Mouse (Mus musculus): ENCODE measurements around the gene Ppm1d.

The Ppm1d gene

DNA sequence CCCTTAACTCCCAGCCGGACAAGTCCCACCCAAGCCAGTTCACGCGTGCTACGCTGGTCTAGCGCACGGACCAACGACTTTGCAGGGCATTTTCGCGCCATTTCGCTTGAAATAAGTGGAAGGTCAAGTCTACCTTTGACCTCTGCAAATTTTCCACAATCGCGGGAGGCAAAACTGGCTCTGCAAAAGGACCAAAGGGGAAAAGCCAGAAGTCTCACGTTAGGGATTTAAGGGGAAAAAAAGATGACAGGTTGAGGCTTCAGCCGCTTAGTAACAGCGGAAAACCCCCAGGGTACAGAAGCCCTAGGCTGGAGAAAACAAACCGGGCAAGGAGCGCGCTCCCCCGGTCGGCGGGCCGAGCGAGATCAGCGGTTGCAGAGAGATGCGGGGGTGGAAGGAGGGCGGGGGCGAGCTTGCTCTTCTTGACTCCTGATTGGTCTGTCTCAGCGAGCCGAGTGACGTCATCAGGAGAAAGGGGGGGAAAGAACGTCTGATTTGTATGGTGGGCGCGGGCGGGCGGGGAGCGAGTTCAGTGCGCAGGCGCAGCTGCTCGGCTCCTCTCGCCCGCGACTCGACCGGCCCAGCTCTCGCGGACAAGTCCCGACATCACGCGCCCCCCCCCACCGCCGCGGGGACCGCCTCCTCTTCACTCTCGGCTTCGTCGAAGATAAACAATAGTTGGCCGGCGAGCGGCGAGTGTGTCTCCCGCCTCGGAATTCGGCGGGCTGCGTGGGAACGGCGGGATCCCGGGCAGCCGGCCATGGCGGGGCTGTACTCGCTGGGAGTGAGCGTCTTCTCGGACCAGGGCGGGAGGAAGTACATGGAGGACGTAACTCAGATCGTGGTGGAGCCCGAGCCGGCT, at the start of gene Ppm1d:
Gene Ppm1d, plus strand, starts transcription at position 532 of the 862 bp plus-strand sequence.
- peak; percentile 97 to 98 for DNase-seq

DNA sequence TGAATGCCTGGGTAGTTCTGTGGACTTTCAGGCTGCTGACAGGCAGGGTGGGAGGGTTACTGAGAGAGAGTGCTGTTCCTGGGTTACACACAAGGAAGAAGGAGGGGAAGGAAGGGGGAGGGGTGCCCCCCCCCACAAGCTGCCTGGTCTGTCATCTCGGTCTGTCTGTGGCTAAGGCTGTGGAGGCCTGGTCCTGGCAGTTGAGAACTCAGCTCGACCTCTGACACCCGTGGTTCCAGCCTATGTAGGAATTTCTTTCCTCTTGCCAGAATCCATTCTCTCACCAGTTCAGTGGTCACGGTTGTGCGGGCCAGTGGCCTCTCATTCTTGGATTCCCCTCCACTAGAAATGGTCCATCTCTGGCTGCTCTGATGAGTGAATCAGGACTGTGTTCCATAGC, 46.4 kb upstream of the Ppm1d start:
- no peak for DNase-seq

DNA sequence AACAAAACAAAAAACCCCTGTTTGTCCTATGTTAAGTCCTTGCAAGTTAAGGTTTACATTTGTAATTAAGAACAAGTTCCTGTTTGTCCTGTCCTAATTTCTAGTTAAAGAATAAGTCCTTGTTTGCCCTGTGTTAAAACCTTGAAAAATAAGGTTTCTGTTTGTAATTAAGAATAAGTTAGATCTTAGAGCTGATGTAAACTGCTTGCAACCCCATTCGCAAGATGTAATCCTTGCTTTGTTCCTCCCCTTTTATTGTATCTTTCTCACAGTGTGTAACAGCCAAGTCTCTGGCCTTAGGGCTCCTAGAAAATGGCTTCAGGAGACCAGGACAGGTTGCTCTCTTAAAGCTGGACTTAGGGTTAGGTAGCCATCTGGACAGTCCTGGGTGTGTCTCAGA, 43.7 kb upstream of the Ppm1d start:
- DNase-seq = no peak

DNA sequence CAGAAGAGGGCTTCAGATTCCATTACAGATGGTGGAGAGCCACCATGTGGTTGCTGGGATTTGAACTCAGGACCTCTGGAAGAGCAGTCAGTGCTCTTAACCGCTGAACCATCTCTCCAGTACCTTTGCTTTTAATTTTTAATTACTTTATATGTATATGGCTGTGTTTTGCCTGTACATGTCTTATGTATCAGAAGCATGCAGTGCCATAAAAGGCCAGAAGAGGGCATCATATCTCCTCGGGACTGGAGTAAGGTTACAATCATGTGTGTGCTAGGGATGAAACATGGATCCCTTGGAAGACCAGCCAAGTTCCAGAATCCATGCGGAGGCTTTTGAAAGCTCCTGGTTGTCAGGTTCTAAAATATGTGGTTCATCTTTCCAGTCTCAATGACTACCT, 40.4 kb upstream of the Ppm1d start:
- peak; percentile 26 to 65 for DNase-seq

DNA sequence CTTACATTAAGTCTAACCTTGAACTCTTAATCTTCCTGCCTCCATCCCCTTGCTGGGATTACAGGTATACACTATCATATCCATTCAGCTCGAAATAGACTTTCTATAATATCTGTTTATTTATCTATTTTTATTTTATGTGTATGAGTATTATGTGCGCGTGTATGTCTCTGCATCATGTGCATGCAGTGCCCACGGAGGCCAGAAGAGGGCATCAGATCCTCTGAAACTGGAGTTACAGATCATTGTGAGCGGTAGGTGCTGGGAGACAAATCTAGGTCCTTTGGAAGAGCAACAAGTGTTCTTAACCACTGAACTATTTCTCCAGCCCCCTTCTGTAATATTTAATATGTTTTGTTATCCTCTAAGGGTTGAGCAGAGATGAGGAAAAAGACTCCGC, 37.7 kb upstream of the Ppm1d start:
- DNase-seq = no peak

DNA sequence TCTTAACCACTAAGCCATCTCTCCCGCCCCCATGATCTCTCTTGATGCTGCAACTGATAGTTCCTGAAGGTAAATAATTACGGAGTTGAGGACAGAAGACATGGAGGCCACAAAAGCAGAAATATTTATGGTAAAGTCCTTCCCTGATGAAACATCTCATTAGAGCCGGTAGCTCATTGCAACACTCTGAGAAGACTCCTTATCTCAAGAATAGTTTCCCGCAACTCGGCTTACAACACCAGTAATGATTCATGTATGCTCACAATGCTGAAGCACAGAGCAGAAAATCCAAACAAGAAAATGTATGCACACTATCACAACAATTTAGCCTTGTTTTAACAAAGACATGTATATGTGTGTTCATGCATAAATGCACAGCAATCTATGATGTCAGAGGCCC, 35.9 kb upstream of the Ppm1d start:
- no peak for DNase-seq

DNA sequence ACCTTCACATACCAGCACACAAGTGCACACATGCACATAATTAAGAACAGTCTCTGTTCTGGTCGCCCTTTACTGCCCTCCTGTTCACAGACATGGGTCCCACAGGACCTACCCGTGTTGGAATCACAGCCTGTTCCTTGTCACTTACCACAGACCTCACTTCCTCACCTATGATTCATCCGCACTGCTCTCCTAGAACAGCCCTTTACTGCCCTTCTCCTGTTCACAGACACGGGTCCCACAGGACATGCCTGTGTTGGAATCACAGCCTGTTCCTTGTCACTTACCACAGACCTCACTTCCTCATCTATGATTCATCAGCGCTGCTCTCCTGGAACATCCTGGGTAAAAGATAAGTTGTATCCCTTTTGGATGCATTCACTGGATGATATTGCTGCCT, 33.4 kb upstream of the Ppm1d start:
- no peak for DNase-seq

DNA sequence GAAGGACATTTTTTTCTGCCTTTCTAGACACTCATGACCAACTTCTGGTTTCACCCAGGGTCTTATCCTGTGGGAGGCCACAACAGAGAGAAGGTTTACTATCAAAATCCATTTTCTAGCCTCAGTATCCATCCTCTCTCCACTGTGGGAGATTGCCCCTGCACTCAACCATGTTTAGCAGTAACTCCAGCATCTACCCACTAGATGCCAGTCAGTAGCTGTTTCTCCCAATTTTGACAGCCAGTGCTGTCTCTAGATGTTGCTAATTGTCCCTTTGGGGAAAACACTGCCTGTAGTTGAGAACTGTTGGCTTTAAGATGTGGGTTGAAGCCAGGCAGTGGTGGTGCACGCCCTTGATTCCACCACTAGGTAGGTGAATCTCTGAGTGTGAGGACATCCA, 32.9 kb upstream of the Ppm1d start:
- DNase-seq = no peak

DNA sequence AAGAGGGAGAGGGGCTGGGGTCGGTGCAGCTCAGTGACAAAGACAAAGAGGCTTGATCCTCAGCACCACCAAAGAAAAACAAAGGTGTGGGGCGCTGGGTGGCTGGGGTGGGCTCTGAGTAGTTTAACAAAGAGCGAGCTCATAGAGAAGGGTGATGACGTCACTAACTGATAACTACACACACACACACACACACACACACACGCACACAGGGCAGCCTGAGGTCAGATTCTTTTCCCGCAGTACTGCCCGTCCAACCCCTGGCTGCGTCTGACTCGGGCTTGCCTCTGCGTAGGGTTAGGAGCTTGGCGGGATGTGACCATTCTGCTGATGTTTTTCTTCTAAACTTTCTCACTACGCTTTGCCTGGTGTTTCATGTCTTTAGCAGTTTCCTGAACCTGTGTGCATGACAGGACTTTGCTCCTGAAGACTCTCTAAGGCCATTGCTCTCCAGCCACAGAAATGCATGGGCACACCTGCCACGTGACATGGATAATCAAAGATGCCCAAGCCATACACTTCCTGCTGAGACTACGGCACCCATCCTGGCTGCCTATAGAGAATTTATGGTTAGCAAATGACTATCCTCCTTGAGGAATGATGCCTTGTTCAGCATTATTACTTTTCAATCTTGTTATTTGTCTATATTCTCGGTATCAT, 29.7 kb upstream of the Ppm1d start:
- DNase-seq = no peak

DNA sequence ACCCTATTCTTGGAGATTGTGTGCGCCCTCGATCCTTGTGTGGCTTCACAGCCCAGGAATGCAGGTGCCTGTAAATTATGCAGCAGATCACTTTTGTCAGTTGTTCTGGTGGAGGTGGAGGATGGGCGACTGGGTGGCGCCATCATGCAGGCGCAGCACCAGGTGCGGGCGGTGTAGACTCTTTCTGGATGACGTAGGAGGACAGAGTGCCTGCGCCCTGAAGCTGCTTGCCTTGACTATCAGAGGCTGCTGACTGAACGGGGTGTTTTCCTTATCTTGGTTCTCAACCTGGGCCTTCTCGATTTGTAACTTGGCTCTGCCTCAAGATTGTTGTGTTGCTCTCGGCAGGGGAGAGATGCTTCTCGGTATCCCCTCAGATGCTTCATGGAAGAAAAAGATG, 13.1 kb upstream of the Ppm1d start:
- no peak for DNase-seq

DNA sequence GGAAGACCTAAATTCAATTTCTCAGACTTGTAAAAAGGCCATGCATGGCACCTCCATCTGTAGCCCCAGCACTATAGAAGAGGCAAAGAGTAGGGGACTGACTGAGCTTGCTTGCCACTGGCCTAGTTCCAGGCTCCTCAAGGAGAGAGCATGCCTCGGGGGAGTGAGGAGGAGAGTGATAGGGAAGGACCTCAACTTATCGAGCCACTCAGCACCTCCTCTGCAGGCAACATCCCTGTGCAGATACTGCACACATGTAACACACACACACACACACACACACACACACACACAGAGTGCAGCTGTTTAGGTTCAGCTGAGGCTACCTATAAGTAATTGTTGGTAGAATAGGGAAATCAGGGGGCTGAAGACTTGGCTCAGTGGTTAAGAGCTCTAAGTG, 11.2 kb upstream of the Ppm1d start:
- DNase-seq = no peak

DNA sequence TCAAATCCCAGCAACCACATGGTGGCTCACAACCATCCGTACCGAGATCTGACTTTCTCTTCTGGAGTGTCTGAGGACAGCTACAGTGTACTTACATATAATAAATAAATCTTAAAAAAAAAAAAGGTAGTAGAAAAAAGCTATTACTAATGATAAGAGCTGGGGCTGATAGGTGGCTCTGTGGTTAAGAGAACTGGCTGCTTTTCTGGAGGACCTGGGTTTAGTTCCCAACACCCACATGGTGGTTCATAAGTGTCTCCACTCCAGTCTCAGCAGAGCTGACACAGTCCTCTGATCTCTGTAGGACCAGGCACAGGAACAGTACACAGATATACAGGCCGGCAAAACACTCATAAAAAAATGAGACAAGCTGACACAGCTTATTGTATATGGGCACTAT, 9.9 kb upstream of the Ppm1d start:
- DNase-seq = no peak

DNA sequence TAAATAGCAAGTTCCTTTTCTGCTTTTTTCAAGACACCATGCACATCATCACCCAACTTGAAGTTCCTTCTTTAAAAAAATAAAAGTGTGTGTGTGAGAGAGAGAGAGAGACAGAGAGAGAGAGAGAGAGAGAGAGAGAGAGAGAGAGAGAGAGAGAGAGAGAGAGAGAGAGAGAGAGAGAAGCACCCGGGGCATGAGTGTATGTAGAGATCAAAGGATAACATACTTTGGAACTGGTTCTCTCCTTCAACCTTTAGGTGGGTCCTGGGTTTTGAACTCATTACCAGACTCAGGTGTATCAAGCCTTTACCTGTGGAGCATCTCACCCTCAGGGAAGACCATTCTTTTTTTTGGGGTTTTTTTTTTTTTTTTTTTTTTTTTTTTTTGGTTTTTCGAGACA, 9.2 kb upstream of the Ppm1d start:
- no peak for DNase-seq

DNA sequence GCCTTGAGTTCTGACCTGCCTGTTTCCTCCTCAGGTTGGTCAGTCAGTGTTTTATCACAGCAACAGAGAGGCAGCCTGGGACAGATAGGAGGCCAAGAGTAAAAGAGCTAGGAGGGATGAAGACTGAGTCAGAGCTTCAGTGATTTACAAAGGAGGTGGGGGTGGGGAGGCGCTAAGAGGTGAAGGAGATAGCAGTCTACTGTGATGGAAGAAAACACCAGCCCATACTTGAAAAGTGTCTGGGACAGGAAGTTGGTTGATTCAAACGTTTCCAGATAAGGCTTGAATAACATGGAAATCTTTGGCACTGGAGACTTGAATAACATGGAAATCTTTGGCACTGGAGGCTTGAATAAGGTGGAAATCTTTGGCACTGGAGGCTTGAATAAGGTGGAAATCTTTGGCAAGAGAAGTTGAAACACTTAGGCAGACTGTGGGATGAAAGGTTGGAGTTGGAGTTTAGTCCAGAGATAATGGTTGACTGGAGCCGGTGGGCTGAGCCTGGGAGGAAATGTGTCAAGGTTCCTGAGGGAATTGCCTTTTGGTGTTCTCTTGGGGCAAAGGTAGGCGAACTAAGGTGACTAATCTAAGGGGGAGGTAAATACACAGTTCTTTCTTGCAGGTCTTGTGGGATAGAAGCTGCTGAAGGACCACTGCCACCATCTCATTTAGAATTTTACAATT, 4.3 kb upstream of the Ppm1d start:
- no peak for DNase-seq

DNA sequence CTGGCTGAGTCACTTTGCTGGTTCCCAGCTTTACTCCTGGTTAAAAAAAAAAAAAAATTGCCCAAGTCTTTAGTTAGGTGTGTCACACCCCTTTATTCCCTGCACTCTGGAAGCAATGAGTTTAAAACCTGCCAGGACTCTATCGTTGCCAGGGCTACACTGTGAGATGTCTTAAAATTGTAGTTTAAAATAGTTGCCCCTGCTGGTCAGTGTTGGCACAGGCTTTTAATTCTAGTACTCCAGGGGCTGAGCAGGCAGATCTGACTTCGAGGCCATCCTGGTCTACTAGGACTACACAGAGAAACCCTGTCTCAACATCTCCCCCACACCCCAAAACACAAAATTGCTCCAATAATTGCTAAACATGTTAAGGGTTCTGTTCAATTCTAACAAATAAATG, 2.2 kb upstream of the Ppm1d start:
- DNase-seq = no peak

DNA sequence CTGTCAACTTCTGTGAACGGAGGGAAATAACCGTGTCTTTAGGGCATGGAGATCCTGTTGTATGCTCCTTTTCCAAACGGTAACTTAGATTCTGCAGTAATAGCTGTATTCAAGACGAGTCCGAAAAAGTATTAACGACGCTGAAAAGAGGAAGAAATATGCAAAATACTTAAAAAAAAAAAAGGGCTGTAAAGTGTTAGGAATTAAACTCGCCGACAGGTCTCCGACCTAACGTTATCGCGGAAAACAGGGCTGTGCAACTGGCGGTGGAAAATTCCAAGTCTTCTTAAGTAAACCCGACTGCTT, 684 bp upstream of the Ppm1d start:
- no peak for DNase-seq

DNA sequence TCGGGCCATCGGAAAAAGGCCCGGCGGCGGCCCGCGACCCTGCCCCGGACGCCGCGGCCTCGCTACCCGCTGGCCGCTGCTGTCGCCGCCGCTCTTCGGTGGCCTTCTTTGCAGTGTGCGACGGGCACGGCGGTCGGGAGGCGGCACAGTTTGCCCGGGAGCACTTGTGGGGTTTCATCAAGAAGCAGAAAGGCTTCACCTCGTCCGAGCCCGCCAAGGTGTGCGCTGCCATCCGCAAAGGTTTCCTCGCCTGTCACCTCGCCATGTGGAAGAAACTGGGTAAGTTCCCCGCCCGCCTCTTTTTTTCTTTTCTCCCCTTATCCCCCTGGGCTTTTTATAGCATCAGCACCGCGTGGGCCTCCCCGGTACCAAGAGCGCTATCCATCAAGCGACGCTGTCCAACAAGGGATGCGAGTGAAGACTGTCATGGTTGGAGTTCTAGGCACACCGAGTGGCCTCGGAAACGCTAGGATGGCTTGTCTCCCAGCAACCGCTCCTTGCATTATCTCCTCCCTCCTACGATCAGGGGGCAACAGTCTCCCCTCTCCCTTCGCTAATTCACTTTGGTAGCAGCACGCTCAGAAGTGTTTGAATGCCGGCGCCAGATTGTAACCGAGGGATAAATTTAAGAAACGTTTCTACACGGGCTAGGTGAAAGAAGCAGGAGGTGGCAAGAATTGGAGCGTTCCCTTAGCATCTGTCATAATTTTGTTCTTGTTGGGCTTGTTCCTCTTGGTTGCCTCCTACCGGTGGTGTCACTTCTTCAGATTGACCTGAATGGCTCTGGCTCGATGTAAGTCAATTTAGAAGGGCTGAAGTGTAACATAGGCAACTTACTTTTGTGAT, 824 bp downstream of the Ppm1d start:
- DNase-seq = peak; percentile 48 to 50

DNA sequence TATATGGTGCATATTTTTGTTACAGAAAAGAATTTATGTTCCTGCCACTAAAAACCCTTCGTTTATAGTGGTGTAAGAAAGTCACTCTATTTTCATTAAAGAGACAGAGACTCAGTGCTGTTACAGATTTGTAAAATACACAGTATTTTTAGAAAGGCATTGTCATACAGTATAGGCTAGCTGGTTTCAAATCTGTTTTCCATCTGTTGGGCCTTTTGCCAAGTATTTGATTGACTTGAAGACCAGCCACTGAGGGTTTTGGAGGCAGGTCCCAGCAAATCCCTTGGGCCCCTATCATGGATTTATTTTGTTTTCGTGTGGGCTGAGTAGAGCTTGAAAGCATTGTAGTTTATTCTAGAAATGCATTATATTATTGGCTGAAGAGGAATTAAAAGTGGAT, 1.8 kb downstream of the Ppm1d start:
- DNase-seq = peak; percentile 47 to 71

DNA sequence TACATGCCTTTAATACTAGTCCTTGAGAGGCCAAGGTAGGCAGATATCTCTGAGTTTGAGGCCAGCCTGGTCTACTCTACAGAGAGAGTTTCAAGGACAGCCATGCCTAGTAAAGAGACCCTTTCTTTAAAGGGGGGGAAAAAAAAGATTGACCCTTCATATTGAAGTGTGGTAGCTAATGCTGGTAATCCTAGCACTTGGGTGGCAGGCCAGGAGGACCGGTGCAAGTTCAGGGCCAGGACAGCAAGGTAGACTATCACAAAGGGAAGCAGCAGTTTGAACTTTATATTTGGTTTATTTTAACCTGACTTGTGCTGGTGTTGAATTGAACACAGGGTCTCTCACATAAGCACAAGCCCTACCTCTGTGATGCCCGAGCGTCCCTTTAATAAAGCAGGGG, 2.3 kb downstream of the Ppm1d start:
- DNase-seq = no peak

DNA sequence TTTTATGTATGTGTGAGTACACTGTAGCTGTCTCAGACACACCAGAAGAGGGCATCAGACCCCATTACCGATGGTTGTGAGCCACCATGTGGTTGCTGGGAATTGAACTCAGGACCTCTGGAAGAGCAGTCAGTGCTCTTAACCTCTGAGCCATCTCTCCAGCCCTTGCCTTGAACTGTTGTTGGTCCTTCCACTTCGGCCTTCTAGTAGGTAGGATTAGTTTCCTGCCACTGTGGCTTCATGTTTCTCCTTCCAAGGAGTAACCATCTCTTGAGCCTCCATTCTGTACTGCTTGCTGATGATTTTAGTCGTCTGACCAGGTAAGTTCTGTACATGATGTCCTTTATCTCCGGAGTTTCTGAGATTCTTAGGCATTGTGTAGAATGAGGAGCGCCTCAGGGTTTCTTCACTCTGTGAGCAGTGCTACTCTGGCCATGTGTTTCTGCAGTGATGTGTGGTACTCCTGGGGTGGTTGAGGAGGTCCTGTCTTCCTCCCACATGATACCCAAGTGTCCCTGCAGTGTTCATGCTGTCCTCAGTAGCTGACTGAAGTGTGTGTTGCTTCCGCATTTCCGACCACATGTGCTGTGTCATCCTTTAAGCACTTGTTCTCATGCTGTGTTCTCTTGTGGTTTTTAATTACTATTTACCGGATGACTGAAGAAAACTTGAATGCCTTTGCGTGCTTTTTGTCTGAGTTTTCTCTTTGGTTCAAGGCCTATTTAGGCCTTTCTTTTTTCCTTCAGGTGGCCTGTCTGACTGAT, 12.7 kb downstream of the Ppm1d start:
- peak; percentile 8 to 15 for DNase-seq

DNA sequence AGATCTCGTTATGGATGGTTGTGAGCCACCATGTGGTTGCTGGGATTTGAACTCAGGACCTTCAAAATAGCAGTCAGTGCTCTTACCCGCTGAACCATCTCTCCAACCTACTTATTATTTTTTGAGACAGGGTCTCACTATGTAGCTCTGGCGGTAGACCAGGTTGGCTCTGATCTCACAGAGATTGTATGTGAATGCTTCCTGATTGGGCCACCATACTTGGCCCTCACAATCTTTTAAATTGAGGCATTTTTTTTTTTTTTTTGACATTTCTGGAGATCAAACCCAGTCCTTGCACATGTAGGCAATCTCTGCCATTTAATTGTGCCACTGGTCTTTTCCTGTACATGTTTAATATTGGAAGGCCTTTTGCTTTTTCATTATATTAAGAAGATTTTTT, 17.7 kb downstream of the Ppm1d start:
- no peak for DNase-seq

DNA sequence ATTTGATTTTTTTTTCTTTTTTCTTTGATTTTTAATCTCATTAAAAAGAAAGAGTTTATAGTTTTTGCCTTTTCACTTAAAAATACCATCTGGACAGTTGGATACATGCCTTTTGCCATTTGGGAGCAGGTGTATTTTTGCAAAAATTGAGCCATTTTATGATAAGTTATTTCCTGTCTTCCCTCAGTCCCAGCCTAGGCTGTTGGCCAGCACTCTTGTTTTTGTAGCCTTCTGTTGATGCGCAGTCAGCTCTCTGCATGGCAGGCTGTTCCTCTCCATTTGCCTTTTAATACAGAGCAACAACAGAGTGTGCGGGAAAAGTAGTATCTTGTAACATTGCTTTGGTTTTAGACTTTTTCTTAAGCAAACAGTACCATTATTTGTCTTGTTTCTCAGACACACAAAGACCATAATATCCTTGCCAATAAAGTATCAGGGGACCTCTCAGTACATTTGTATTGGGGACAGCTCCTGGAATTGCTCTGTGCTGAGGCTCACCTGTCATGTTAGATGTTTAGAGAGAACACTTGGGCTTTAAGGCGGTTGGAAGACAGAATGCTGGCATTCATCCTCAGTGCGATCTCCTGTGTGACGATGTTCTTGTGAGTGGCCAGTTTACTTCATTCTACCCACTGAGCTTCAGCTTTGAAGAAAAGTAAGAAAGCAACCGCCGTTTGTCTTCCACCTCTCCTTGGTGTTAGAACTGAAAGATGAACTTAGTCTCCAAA, 18.3 kb downstream of the Ppm1d start:
- peak in 1 of 2 experiments; percentile 5 for DNase-seq
